Mouse (Mus musculus): Measurements from ENCODE around the gene Ccdc142.

Ccdc142 gene

GRCm38 (mm10) chr6:83101316-83101687 is at the start of gene Ccdc142, which contains the start of gene Gm42688:
Gene Ccdc142, plus strand, starts transcription at chr6:83101601.
Gene Gm42688, plus strand, starts transcription at chr6:83101617.
- DNase-seq, result peak; percentile 90

GRCm38 (mm10) chr6:83053136-83053960 is 48.1 kb upstream of the Ccdc142 start:
- DNase-seq, result peak; percentile 27

DNA sequence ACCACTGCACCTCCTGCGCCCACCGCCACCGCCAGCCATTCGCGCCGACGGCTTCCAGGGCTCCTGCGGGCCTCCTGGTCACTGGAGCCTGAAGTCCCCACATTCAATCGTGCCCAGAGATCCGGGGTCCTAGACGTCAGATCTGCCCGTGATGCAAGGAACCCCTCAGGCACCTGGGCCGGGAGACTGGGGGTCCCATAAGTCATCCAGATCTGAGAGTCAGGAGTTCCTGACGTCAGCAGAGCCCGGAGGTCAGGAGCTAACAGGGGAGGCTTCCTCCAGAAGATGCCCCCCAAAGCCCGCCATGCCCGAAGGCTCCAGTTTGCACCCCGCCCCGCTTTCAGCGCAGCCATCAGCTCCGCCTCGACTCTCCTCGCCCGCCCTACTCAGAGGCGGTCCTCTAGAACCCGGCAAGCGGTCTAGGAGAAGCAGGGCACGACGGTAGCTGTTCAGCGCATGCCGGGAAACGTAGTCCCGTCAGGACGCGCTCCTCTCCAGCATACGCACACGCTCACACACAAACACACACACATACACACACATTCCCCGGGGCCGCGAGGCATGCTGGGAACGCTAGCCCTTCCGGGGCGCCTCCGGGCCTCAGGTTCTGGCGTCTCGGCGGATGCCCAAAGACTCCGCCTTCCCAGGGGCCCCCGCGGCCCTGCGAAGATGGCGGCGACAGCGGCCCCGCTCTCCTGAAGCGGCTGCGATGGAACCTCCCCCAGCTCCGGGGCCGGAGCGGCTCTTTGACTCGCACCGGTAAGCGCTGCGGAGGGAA is 47.1 kb upstream of the Ccdc142 start, which contains the start of gene Aup1:
Gene Aup1, plus strand, starts transcription at position 448 of the 778 bp plus-strand sequence.
- peak; percentile 95 for DNase-seq

DNA sequence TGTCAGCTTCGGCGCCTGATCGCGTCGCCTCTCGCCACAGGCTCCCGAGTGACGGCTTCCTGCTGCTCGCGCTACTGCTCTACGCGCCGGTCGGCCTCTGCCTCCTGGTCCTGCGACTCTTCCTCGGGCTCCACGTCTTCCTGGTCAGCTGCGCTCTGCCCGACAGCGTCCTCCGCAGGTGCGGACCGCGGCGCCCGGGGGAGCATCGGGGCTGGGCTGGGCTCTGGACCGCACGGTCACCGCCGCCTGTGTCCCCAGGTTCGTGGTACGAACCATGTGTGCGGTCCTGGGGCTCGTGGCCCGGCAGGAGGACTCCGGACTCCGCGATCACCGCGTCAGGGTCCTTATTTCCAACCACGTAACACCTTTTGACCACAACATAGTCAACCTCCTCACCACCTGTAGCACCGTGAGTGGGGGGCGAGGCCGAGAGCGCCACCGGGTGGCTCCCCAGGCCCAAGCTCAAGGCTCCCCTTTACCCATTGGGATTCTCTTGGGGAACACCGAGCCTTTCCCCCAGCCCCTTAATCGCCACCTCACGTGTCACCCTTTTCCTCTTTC is 46.5 kb upstream of the Ccdc142 start, which contains the start of gene Htra2:
Gene Htra2, minus strand, starts transcription at position 403 of the 561 bp plus-strand sequence.
- DNase-seq, result peak; percentile 43

GRCm38 (mm10) chr6:83057790-83058189 is 43.6 kb upstream of the Ccdc142 start, which contains the start of gene Dqx1:
Gene Dqx1, plus strand, starts transcription at chr6:83057844.
- no peak for DNase-seq

GRCm38 (mm10) chr6:83058725-83059124 is 42.7 kb upstream of the Ccdc142 start:
- no peak for DNase-seq

DNA sequence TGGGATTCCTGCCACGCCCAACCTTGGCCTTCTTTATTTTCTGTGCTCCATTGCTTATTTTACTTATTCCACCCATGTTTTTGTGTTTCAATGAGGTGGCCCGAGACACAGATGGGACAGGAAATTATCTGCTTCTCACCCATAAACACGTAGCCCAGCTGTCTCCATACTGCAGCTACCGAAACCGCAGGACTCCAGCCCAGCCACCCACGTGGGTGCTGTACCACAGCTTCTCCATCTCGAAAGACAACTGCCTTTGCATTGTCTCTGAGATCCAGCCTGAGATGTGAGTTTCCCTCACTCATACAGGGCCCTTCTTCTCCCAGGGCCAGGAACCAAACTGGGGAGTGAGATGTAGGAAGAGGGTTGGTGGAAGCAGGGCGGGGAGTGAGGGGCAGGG is 35.4 kb upstream of the Ccdc142 start:
- no peak for DNase-seq

GRCm38 (mm10) chr6:83066441-83066840 is 35.0 kb upstream of the Ccdc142 start:
- DNase-seq, result no peak

- DNase-seq, result no peak
Observed at GRCm38 (mm10) chr6:83068221-83068620, 33.2 kb upstream of the Ccdc142 start.

GRCm38 (mm10) chr6:83068706-83069487 is 32.5 kb upstream of the Ccdc142 start:
- no peak for DNase-seq

DNA sequence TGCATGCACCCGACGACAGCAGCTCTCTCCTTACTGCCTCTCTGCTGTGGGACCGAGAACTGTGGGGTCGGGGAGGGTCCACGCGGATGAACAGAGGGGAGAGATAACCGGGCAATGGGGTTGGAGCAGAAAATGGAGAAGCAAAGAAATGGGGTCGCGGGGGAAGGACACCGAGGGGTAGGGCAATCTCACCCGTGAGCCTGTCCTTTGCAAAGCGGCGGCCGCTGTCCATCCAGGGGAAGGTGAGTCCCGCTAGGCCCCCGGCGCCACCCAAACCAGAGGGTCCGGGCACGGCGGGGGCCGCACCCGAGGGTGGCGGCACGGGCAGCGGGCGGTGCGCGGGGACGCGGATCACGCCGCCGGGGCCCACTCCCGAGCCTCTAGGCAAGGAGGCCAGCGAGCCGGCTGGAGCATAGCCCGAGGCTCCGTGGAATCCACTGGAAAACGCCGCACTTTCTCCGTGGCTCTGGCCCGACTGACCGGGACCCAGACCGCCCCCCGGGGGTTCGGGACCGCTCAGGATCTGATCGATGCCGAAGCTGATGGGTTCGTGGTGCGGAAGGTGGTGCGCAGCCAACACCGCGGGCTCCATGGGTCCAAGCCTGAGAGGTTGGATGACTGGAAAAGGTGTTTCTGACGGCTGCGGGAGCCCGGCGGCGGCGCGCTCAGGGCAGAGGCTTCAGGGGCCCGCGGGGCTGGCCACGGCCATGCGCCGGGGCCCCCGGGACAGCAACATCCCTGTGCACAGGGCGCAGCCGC is 31.7 kb upstream of the Ccdc142 start:
- DNase-seq, result no peak

DNA sequence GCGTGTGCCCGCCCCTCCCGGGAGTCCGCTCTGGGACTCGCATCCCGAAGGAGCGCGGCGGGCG is 31.3 kb upstream of the Ccdc142 start, which contains the start of gene Tlx2:
Gene Tlx2, minus strand, starts transcription at position 47 of the 64 bp plus-strand sequence.
- no peak for DNase-seq

DNA sequence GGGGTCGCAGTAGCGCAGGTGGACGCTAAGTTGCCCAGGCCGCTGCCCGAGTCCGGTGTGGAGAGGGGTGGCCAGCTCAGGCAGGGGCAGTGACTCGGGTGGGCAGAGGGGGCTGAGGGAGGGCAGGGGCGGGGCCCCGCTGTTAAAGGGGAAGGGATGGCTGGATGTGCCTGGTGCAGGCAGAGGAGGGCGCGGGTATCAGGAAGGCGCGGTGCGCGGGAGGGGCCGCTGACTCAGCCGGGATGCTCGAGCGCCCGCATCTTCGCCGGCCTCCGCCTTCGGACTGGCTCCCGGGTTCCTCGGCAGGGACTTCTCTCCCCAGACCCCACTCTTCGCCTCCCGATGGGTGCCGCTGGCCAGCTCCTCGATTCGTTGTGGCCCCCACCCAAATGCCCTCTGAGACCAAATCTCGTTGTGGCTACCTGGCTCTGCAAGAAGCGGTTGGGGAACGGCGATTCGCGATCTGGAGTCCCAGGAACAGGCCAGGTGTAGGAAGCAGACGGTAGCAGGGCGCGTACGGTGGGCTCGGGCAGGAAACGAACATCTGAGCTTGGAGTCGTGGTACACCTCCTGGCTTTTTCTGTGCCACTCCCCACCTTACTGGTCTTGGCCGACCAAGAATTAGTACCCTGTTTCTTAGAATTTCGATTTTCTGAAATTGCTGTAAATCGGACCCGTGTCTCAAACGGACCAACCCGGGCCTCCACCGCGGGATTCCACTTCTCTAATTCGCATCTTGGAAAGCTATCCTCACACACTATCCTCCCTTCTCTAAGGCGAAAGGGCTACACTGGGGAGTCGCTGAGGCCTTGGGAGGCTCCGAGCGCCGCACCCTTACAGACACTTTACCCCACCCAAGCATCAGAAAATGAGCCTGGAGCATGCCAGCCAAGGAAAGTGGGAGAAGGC is 30.8 kb upstream of the Ccdc142 start:
- peak; percentile 18 for DNase-seq

DNA sequence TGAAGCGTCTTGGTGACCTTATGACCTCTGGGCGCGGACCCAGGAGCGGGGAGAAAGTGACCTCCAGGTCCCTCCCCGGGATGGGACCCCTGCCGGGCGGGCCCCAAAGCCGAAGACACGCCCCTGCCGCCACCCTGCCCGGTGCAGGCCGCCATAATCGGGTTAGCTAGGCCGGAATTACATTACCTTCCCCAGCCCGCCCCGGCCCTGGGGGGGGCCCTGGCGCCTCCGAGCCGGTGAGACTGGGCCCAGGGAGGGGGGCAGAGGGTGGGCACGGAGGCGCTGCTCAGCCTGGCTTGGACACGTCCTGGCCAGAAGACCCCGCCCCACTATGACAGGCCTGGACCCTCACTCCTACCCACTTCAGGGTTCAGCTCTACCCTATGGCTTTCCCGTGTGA is 30.2 kb upstream of the Ccdc142 start:
- DNase-seq, result no peak

DNA sequence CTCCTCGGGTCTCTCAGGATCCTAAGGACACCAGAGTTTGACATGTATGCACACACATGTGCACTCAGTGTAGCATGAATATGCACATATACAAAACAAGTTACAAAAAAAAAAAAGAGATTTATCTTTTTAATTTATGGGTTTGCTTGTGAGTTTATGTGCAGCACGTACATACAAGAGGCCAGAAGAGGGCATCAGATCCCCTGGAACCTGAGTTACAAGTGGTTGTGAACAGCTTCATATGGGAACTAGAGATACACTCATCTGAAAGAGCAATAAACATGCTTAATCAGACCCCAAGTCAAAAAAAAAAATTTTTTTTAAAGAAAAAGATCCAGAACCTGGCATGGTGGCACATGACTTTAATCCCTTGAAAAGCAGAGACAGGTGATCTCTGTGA is 26.4 kb upstream of the Ccdc142 start:
- no peak for DNase-seq

DNA sequence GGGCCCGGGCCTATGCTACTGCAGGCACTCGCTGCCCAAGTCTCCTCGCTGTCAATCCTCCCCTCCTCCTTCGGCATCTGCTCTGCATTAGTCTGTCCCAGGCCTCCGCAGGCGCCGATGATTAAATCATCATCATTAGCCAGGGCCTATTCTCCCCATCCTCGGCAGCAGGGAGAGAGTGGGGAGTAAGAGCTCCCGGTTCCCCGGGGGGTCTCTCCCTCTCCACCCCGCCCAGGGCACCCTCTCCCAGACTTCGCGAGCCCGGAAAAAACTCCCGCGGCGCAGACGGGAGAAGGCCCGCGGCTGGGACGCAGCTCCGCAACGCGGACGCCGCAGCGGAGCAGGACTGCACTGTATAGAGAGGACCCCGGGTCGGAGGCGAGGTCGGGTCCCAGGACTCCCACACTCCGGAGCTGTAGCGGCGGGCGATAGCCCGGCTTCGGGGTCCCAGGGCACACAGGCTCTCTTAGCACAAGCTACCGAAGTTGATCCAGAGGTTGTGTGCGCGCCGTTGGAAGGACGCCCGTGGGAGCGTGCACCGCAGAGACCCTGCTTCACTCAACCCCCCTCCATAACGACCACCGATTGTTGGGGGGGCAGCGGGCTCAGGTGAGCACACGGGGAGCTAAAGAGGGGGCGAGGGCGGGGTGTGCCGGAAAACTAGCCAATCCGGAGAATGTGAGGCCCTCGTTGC is 23.6 kb upstream of the Ccdc142 start, which contains the start of gene Pcgf1:
Gene Pcgf1, plus strand, starts transcription at position 240 of the 694 bp plus-strand sequence.
- DNase-seq, result peak; percentile 24

DNA sequence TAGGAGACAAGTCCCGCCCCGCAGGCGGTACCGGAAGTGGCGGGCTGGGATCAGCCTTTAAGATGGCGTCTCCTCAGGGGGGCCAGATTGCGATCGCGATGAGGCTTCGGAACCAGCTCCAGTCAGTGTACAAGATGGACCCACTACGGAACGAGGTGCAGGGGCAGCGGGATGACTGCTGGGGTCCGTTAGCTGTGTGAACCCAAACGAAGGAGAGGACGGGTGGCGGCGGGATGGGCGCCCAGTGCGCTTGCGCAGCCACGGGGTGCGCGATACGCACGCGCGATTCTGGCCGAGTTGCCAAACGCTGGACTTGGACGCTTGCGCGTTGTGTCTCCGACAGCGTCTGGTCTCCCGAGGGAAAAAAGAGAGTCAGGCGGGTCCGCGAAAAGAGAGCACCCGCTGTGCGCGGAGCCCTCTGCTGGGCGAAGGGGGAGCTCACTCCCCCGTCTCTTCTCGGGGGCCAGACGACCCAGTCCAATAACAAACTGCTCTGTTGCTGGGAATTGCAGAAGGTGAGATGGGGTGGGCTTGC is 23.0 kb upstream of the Ccdc142 start:
- DNase-seq, result peak; percentile 100

DNA sequence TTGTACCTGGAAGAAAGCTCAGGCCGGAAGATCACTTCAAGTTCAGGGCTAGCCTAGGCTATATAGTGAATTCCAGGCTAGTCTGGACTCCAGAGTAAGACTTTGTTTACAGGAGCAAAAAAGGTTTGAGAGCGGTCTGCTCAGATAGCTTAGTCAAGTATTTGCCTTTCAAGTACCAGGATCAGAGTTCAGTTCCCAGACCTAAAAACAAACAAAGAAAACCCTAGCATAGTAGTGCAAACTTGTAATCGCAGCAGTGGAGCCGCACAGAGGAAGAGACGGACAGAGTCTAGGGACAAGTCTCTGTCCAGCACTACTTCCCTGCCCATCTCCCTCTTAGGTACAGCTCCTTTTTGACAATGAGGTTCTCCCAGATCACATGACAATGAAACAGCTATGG is 21.2 kb upstream of the Ccdc142 start:
- DNase-seq, result no peak

- no peak for DNase-seq
Observed at GRCm38 (mm10) chr6:83083497-83083896, 17.9 kb upstream of the Ccdc142 start.

DNA sequence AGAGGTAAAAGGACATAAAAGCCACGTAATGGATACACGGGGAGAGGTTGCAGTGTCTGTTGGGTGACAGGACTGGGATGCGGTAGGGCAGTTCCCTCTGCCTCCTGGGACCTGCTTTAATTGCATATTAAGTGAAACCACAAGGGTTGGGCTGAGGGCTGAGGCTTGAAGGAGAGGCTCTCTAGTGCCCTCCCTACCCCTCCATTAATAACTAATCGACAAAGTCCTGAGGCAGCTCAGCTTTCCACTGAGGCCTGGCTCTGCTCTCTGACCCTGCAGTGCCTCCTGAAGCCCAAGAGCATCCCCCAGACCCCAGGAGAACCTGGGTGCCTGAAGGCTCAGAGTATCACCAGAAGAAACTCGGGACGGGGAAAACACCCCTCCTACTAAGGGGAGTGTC is 16.9 kb upstream of the Ccdc142 start:
- DNase-seq, result no peak

All from lung, postnatal 14 days (tissue).